In genomic region chr16:72614898-72615297, GRCm38 (mm10) we compare ENCODE assay signal across 11 mouse cellular contexts.
DNase-seq lines count a peak whose midpoint lies in the region; ATAC-seq lines count a peak whose summit lies in the region.
"Had no signal": no experiment of that assay in that cellular context is flagged by ENCODE, and none has a peak within 500 bp of the region (broad histone marks: within the 10 kb centered on the region; RNA-seq: fewer than 3 reads in every experiment).

No protein-coding gene starts in this region.

- 0 out of 2 replicates have a peak, but pooled peaks cover 3% of the 10 kb centered on the region for H3K4me1 ChIP-seq in embryonic facial prominence, embryonic 14.5 days (ENCODE audit: control insufficient read depth, insufficient read depth, low read length)
- 0 out of 2 replicates have a peak, but pooled peaks cover 2% of the 10 kb centered on the region for H3K4me1 ChIP-seq in midbrain, embryonic 16.5 days (ENCODE audit: control insufficient read depth, insufficient read depth, low read length)
- H3K4me1 ChIP-seq: embryonic facial prominence, embryonic 15.5 days had no signal

- H3K36me3 ChIP-seq in embryonic facial prominence, embryonic 14.5 days (ENCODE audit: control insufficient read depth, insufficient read depth, low read length) = no peaks in the 10 kb centered on the region
- no peaks in the 10 kb centered on the region for H3K36me3 ChIP-seq in midbrain, embryonic 16.5 days (ENCODE audit: control insufficient read depth, insufficient read depth, low read length)
- H3K36me3 ChIP-seq: embryonic facial prominence, embryonic 15.5 days had no signal

- H3K4me3 ChIP-seq in embryonic facial prominence, embryonic 14.5 days (ENCODE audit: low read depth, low read length) = no peak overlapping the region
- H3K4me3 ChIP-seq in midbrain, embryonic 16.5 days (ENCODE audit: low read depth, low read length) = no peak overlapping the region
- H3K4me3 ChIP-seq: embryonic facial prominence, embryonic 15.5 days had no signal

- H3K9ac ChIP-seq in embryonic facial prominence, embryonic 14.5 days (ENCODE audit: low read depth, low read length) = no peak overlapping the region
- no peak overlapping the region for H3K9ac ChIP-seq in midbrain, embryonic 16.5 days (ENCODE audit: low read depth, low read length)
- H3K9ac ChIP-seq: embryonic facial prominence, embryonic 15.5 days had no signal

- H3K27ac ChIP-seq in embryonic facial prominence, embryonic 14.5 days (replicated peaks; ENCODE audit: low read depth, low read length) = no peak overlapping the region
- H3K27ac ChIP-seq in midbrain, embryonic 16.5 days (ENCODE audit: low read length) = no peak overlapping the region
- H3K27ac ChIP-seq: embryonic facial prominence, embryonic 15.5 days had no signal

- no peaks in the 10 kb centered on the region for H3K9me3 ChIP-seq in embryonic facial prominence, embryonic 14.5 days (ENCODE audit: control insufficient read depth, low read length)
- no peaks in the 10 kb centered on the region for H3K9me3 ChIP-seq in midbrain, embryonic 16.5 days (replicated peaks; ENCODE audit: control insufficient read depth, low read length, poor library complexity, severe bottlenecking)
- H3K9me3 ChIP-seq: embryonic facial prominence, embryonic 15.5 days had no signal

- no peak for DNase-seq in cerebellum, adult 11 months
- peak; percentile 7 to 24 for DNase-seq in left cerebral cortex, postnatal 14 days (ENCODE audit: low spot score in 2 of 2)
- no peak for DNase-seq in left cerebral cortex, postnatal 36 days (ENCODE audit: low spot score in 2 of 2)
- peak; percentile 73 for DNase-seq in embryonic facial prominence, embryonic 14.5 days (ENCODE audit: low spot score)
- DNase-seq in kidney, postnatal 14 days = no peak
- no peak for DNase-seq in cerebellum, postnatal 36 days
- DNase-seq: adrenal gland, adult 8-10 months had no signal

- WGBS in embryonic facial prominence, embryonic 14.5 days = 2% methylated on average over 1 of the region's 1 CpGs
- WGBS in midbrain, embryonic 16.5 days = 8% methylated on average over 1 of the region's 1 CpGs

- intact Hi-C loops in left cerebral cortex, postnatal 14 days (cut with DNase I) = loop anchor here (10.0 kb wide), 1 partner anchor 370 kb away; no protein-coding TSS in a partner anchor
- intact Hi-C loops in left cerebral cortex, postnatal 36 days (cut with DNase I) = no loop called here

- no peaks in the 10 kb centered on the region for H3K27me3 ChIP-seq in embryonic facial prominence, embryonic 14.5 days (replicated peaks; ENCODE audit: control insufficient read depth, insufficient read depth, low read length)
- no peaks in the 10 kb centered on the region for H3K27me3 ChIP-seq in midbrain, embryonic 16.5 days (ENCODE audit: control insufficient read depth, insufficient read depth, low read depth, low read length)
- H3K27me3 ChIP-seq: embryonic facial prominence, embryonic 15.5 days had no signal

- no peak overlapping the region for H3K4me2 ChIP-seq in embryonic facial prominence, embryonic 14.5 days (ENCODE audit: low read depth, low read length)
- H3K4me2 ChIP-seq in midbrain, embryonic 16.5 days (ENCODE audit: low read length) = no peak overlapping the region
- H3K4me2 ChIP-seq: embryonic facial prominence, embryonic 15.5 days; heart, embryonic 11.5 days had no signal

- peak; percentile 64; the same call in 1 of the 2 replicates for ATAC-seq in cerebellum, adult (ENCODE audit: insufficient number of reproducible peaks, low FRiP score, low TSS enrichment)
- peak; percentile 78 for ATAC-seq in embryonic facial prominence, embryonic 14.5 days (ENCODE audit: low read depth)
- ATAC-seq in midbrain, embryonic 16.5 days = 0 out of 2 replicates have a peak, but pooled peaks have one; percentile 69

Comparison
In these comparisons a context has a peak if more than half of its experiments do, and no peak if none do; other contexts are left out.
1. DNase-seq: peak in left cerebral cortex, postnatal 14 days (2 of 2) and embryonic facial prominence, embryonic 14.5 days (single experiment); none in cerebellum, adult 11 months (single experiment), left cerebral cortex, postnatal 36 days (0 of 2), kidney, postnatal 14 days (single experiment) and cerebellum, postnatal 36 days (0 of 2).
2. Peak in every context shown above with its lines, with median percentiles within 50 percentile points of each other: ATAC-seq.